Mouse (Mus musculus) megakaryocyte, embryonic 14.5 days (primary cell): Measurements from ENCODE around the gene Gm20843.
"Not testable (repeated sequence)": the region's sequence is repeated elsewhere in the genome, so short reads cannot be mapped to it uniquely, and the experiment has no call there.

Source experiments
- FLI1 ChIP-seq: IDR thresholded peaks from 2 replicates; pipeline ENCODE4 v1.6.1; 2012; ENCODE audit warnings: low read length, inconsistent platforms, mixed read lengths
- GATA1 ChIP-seq: IDR thresholded peaks from 3 replicates; pipeline ENCODE4 v1.6.1; 2012; ENCODE audit warnings: mixed read lengths, low read length, inconsistent platforms, borderline replicate concordance

GRCm38 (mm10) chrY:72247018-72247417 lies at the start of gene Gm20843:
- not testable (repeated sequence) for TF ChIP-seq GATA1, FLI1
